ENCODE assay signal across 21 mouse cellular contexts in genomic region chr13:102578811-102579210, GRCm38 (mm10).
A peak's percentile ranks its signal among the peaks of the same experiment; 100 is the strongest.
DNase-seq lines count a peak whose midpoint lies in the region; ATAC-seq and TF ChIP-seq lines count a peak whose summit lies in the region.
"Had no signal": no experiment of that assay in that cellular context is flagged by ENCODE, and none has a peak within 500 bp of the region (broad histone marks: within the 10 kb centered on the region; RNA-seq: fewer than 3 reads in every experiment).

No protein-coding gene starts in this region.

- H3K9ac ChIP-seq in kidney, embryonic 15.5 days, result no peak overlapping the region
- H3K9ac ChIP-seq: forebrain, embryonic 15.5 days; hindbrain, embryonic 13.5 days had no signal

- no peak for ATAC-seq in kidney, embryonic 15.5 days (replicated peaks; ENCODE audit: low FRiP score)
- ATAC-seq: forebrain, embryonic 15.5 days; intestine, postnatal 0 days had no signal

- no peak for TF ChIP-seq CTCF in kidney, adult 2 months (conservative IDR thresholded peaks at IDR 0.05; ENCODE audit: insufficient read depth, insufficient read length, low read depth, low read length)

- no peaks in the 10 kb centered on the region for H3K9me3 ChIP-seq in kidney, embryonic 15.5 days (replicated peaks)
- H3K9me3 ChIP-seq: embryonic facial prominence, embryonic 10.5 days; forebrain, embryonic 15.5 days; hindbrain, embryonic 13.5 days; midbrain, embryonic 10.5 days had no signal

- H3K4me2 ChIP-seq in kidney, embryonic 15.5 days, result no peak overlapping the region
- H3K4me2 ChIP-seq: forebrain, embryonic 15.5 days; hindbrain, embryonic 13.5 days had no signal

- no peak overlapping the region for H3K4me3 ChIP-seq in kidney, adult 2 months (ENCODE audit: insufficient read depth, low read depth, low read length)
- H3K4me3 ChIP-seq in kidney, embryonic 15.5 days (replicated peaks), result no peak overlapping the region
- H3K4me3 ChIP-seq: embryonic facial prominence, embryonic 10.5 days; erythroblast, embryonic 14.5 days; forebrain, embryonic 15.5 days; heart, adult 2 months; hindbrain, embryonic 13.5 days; midbrain, embryonic 10.5 days had no signal

- TF ChIP-seq POLR2A in kidney, adult 2 months (IDR thresholded peaks at IDR 0.05; ENCODE audit: low read depth, low read length), result no peak

- no peaks in the 10 kb centered on the region for H3K4me1 ChIP-seq in kidney, adult 2 months (ENCODE audit: control insufficient read depth, insufficient read depth, low read length)
- peaks cover 4% of the 10 kb centered on the region; the same call in 1 of the 2 replicates for H3K4me1 ChIP-seq in kidney, embryonic 15.5 days
- H3K4me1 ChIP-seq: forebrain, embryonic 15.5 days; hindbrain, embryonic 13.5 days had no signal

- WGBS in kidney, adult 2 months, result 71% methylated on average over 2 of the region's 2 CpGs
- 91% methylated on average over 2 of the region's 2 CpGs for WGBS in kidney, embryonic 15.5 days

- no peaks in the 10 kb centered on the region for H3K36me3 ChIP-seq in kidney, adult 2 months (ENCODE audit: control insufficient read depth, insufficient read depth, low read length)
- no peaks in the 10 kb centered on the region for H3K36me3 ChIP-seq in kidney, embryonic 15.5 days
- H3K36me3 ChIP-seq: embryonic facial prominence, embryonic 10.5 days; forebrain, embryonic 15.5 days; hindbrain, embryonic 13.5 days; midbrain, embryonic 10.5 days had no signal

- peak; percentile 66 for DNase-seq in kidney, adult 2 months
- DNase-seq in Muller cell, postnatal 12 days (ENCODE audit: inconsistent ontology term), result peak; percentile 59
- DNase-seq in adrenal gland, postnatal 10 days, result peak; percentile 55
- DNase-seq in kidney, postnatal 14 days, result peak; percentile 47
- DNase-seq in cerebellum, postnatal 14 days, result no peak
- DNase-seq in cerebellum, adult 18-20 months, result no peak
- DNase-seq: cerebellum, adult 11 months; cerebellum, postnatal 36 days; heart, postnatal 10 days; right cerebral cortex, postnatal 25 days; thymus, postnatal 25 days had no signal

- H3K27ac ChIP-seq in kidney, adult 2 months (ENCODE audit: insufficient read depth, low read depth, low read length), result peak overlapping the region; percentile 50; the same call in 1 of the 2 replicates
- H3K27ac ChIP-seq in kidney, embryonic 15.5 days, result no peak overlapping the region
- H3K27ac ChIP-seq: embryonic facial prominence, embryonic 10.5 days; forebrain, embryonic 15.5 days; heart, adult 2 months; hindbrain, embryonic 13.5 days; midbrain, embryonic 10.5 days; stomach, postnatal 0 days had no signal

- H3K27me3 ChIP-seq in kidney, adult 2 months (replicated peaks; ENCODE audit: control insufficient read depth, insufficient read depth, low read length), result no peaks in the 10 kb centered on the region; the same call in 1 of the 2 replicates
- H3K27me3 ChIP-seq in kidney, embryonic 15.5 days, result no peaks in the 10 kb centered on the region
- H3K27me3 ChIP-seq: CH12.LX; forebrain, embryonic 15.5 days; hindbrain, embryonic 13.5 days had no signal

Comparison
In these comparisons a context has a peak if more than half of its experiments do, and no peak if none do; other contexts are left out.
1. DNase-seq: peak in kidney, adult 2 months (single experiment), Muller cell, postnatal 12 days (single experiment), adrenal gland, postnatal 10 days (single experiment) and kidney, postnatal 14 days (single experiment); none in cerebellum, postnatal 14 days (0 of 2) and cerebellum, adult 18-20 months (0 of 2).